Mouse (Mus musculus) macrophage (primary cell): ENCODE measurements around the gene Camsap3. TPM values are rescaled to one million over a fixed set of nuclear protein-coding genes. Genes with fewer than 3 reads are reported as not detected.

Experiments used
- H3K27ac ChIP-seq: fragments of 350-480 bp; formaldehyde crosslinking; 2 replicates; pipeline ENCODE4 v1.9.0; 2021
- H3K36me3 ChIP-seq: fragments of 350-480 bp; formaldehyde crosslinking; 2 replicates; pipeline ENCODE4 v1.9.0; 2021; ENCODE audit errors: inconsistent target
- H3K4me3 ChIP-seq: fragments of 350-480 bp; formaldehyde crosslinking; 2 replicates; pipeline ENCODE4 v1.9.0; 2021; ENCODE audit errors: inconsistent target
- H3K79me2 ChIP-seq: fragments of 350-480 bp; formaldehyde crosslinking; 2 replicates; pipeline ENCODE4 v1.9.0; 2021; ENCODE audit errors: inconsistent target
- WGBS: methylation state at CpG from one replicate; pipeline ENCODE4 v1.1.7; 2026; ENCODE audit warnings: inconsistent platforms; ENCODE audit not compliant: missing documents; 5-methylcytosine and 5-hydroxymethylcytosine counted together
- polyA plus RNA-seq: library from polyadenylated mRNA; stranded (reverse); fragments of 250-400 nt; gene quantifications from 3 replicates; pipeline ENCODE4 v1.2.4, GENCODE M21; 2018; ENCODE audit warnings: inconsistent platforms

Camsap3 gene
- polyA plus RNA-seq, 1 experiment from 2014 or later = 0.52 TPM

GRCm38 (mm10) chr8:3622119-3622518 lies 35.0 kb downstream of the Camsap3 start:
- H3K4me3 ChIP-seq = peak overlapping the region; percentile 99
- H3K27ac ChIP-seq = no peak overlapping the region
- peaks cover 44% of the 10 kb centered on the region for H3K79me2 ChIP-seq
- H3K36me3 ChIP-seq = peaks cover 24% of the 10 kb centered on the region
- 74% methylated on average over 4 of the region's 8 CpGs for WGBS

- no peak within 1 kb of the TSS for H3K4me3 ChIP-seq
- no peak within 1 kb of the TSS for H3K27ac ChIP-seq
- H3K79me2 ChIP-seq = peaks cover 17% of the 10 kb centered on the region
- H3K36me3 ChIP-seq = 0 out of 2 replicates have a peak, but pooled peaks cover 8% of the 10 kb centered on the region
- 100% methylated on average over 1 of the region's 1 CpGs for WGBS
These were observed 38.4 kb downstream of the Camsap3 start, which contains the start of gene Pcp2 for GRCm38 (mm10) chr8:3625445-3625844. Gene Pcp2, minus strand, starts transcription at chr8:3625545.

GRCm38 (mm10) chr8:3626971-3627370 lies 39.9 kb downstream of the Camsap3 start:
- Histone ChIP-seq H3K4me3 (no peak overlapping the region), H3K36me3 (0 out of 2 replicates have a peak, but pooled peaks cover 8% of the 10 kb centered on the region), H3K27ac (no peak overlapping the region), H3K79me2 (peaks cover 18% of the 10 kb centered on the region)
- WGBS = 15% methylated on average over 5 of the region's 5 CpGs

- H3K36me3 ChIP-seq = peaks cover 10% of the 10 kb centered on the region
- WGBS = 80% methylated on average over 5 of the region's 5 CpGs
- H3K79me2 ChIP-seq = peaks cover 24% of the 10 kb centered on the region
- no peak overlapping the region for H3K4me3 ChIP-seq
- no peak overlapping the region for H3K27ac ChIP-seq
These were observed 40.9 kb downstream of the Camsap3 start for GRCm38 (mm10) chr8:3628014-3628413.

- 4% methylated on average over 43 of the region's 47 CpGs for WGBS
- H3K4me3 ChIP-seq = peak within 1 kb of the TSS; percentile 100
- H3K36me3 ChIP-seq = peaks cover 31% of the 10 kb centered on the region
- peak within 1 kb of the TSS; percentile 83 for H3K27ac ChIP-seq
- peaks cover 37% of the 10 kb centered on the region for H3K79me2 ChIP-seq
These were observed 43.8 kb downstream of the Camsap3 start, which contains the start of gene Stxbp2 for GRCm38 (mm10) chr8:3630647-3631477. Gene Stxbp2, plus strand, starts transcription at chr8:3630955.

GRCm38 (mm10) chr8:3631478-3631875 lies 44.4 kb downstream of the Camsap3 start:
- peak overlapping the region; percentile 83 for H3K27ac ChIP-seq
- 0% methylated on average over 8 of the region's 8 CpGs for WGBS

GRCm38 (mm10) chr8:3645804-3646203 lies 58.7 kb downstream of the Camsap3 start:
- Histone ChIP-seq H3K79me2 (no peaks in the 10 kb centered on the region), H3K4me3 (no peak overlapping the region), H3K36me3 (peaks cover 27% of the 10 kb centered on the region), H3K27ac (peak overlapping the region; percentile 25; the same call in 1 of the 2 replicates)
- 14% methylated on average over 5 of the region's 5 CpGs for WGBS

More at GRCm38 (mm10) chr8:3631478-3631875, 44.4 kb downstream of the Camsap3 start:
- Histone ChIP-seq H3K36me3 (peaks cover 37% of the 10 kb centered on the region), H3K4me3 (peak overlapping the region; percentile 100), H3K79me2 (peaks cover 37% of the 10 kb centered on the region)

GRCm38 (mm10) chr8:3646824-3647531 lies 59.9 kb downstream of the Camsap3 start:
- Histone ChIP-seq H3K36me3 (peaks cover 15% of the 10 kb centered on the region; the same call in 1 of the 2 replicates), H3K27ac (peak overlapping the region; percentile 25; the same call in 1 of the 2 replicates), H3K4me3 (no peak overlapping the region), H3K79me2 (no peaks in the 10 kb centered on the region)
- WGBS = 90% methylated on average over 6 of the region's 6 CpGs

- Histone ChIP-seq H3K36me3 (peaks cover 11% of the 10 kb centered on the region; the same call in 1 of the 2 replicates), H3K27ac (peak overlapping the region; percentile 86), H3K4me3 (no peak overlapping the region), H3K79me2 (no peaks in the 10 kb centered on the region)
- 80% methylated on average over 4 of the region's 4 CpGs for WGBS
These were observed 60.5 kb downstream of the Camsap3 start for GRCm38 (mm10) chr8:3647561-3647960.

GRCm38 (mm10) chr8:3648268-3648667 lies 61.2 kb downstream of the Camsap3 start:
- WGBS = 6% methylated on average over 2 of the region's 2 CpGs
- H3K27ac ChIP-seq = peak overlapping the region; percentile 86
- no peak overlapping the region; the same call in 1 of the 2 replicates for H3K4me3 ChIP-seq
- no peaks in the 10 kb centered on the region for H3K79me2 ChIP-seq
- peaks cover 6% of the 10 kb centered on the region; the same call in 1 of the 2 replicates for H3K36me3 ChIP-seq

GRCm38 (mm10) chr8:3648990-3649389 lies 61.9 kb downstream of the Camsap3 start:
- peak overlapping the region; percentile 4; the same call in 1 of the 2 replicates for H3K4me3 ChIP-seq
- WGBS = 22% methylated on average over 1 of the region's 1 CpGs
- no peaks in the 10 kb centered on the region for H3K36me3 ChIP-seq
- peak overlapping the region; percentile 86 for H3K27ac ChIP-seq
- H3K79me2 ChIP-seq = no peaks in the 10 kb centered on the region

GRCm38 (mm10) chr8:3652845-3653244 lies 65.8 kb downstream of the Camsap3 start:
- H3K4me3 ChIP-seq = no peak overlapping the region
- no peaks in the 10 kb centered on the region for H3K79me2 ChIP-seq
- WGBS = 45% methylated on average over 3 of the region's 3 CpGs
- H3K36me3 ChIP-seq = no peaks in the 10 kb centered on the region
- no peak overlapping the region for H3K27ac ChIP-seq

- WGBS = 91% methylated on average over 11 of the region's 11 CpGs
- no peaks in the 10 kb centered on the region for H3K79me2 ChIP-seq
These were observed 67.8 kb downstream of the Camsap3 start for GRCm38 (mm10) chr8:3654726-3655508.

GRCm38 (mm10) chr8:3655526-3655925 lies 68.4 kb downstream of the Camsap3 start, which contains the start of gene Retn:
Gene Retn, plus strand, starts transcription at chr8:3655770.
- 92% methylated on average over 3 of the region's 3 CpGs for WGBS
- no peaks in the 10 kb centered on the region for H3K36me3 ChIP-seq
- H3K79me2 ChIP-seq = no peaks in the 10 kb centered on the region
- H3K27ac ChIP-seq = no peak within 1 kb of the TSS
- H3K4me3 ChIP-seq = no peak within 1 kb of the TSS

More at GRCm38 (mm10) chr8:3654726-3655508, 67.8 kb downstream of the Camsap3 start:
- no peaks in the 10 kb centered on the region for H3K36me3 ChIP-seq
- H3K4me3 ChIP-seq = no peak overlapping the region
- H3K27ac ChIP-seq = no peak overlapping the region
